ENCODE assay signal across 40 mouse cellular contexts in genomic region chr10:78666696-78667095, GRCm38 (mm10). TPM values are rescaled to one million over a fixed set of nuclear protein-coding genes. Genes with fewer than 3 reads are reported as not detected.
"Had no signal": no experiment of that assay in that cellular context is flagged by ENCODE, and none has a peak within 500 bp of the region (broad histone marks: within the 10 kb centered on the region; RNA-seq: fewer than 3 reads in every experiment).

No protein-coding gene starts in this region.

RNA-seq across cellular contexts. Expression of gene Olfr1357, which starts 48.8 kb away (rescaled TPM):
- total RNA-seq: heart, postnatal 10 days; heart, postnatal 14 days; heart, postnatal 25 days; heart, postnatal 36 days; heart, postnatal 4 days; hematopoietic stem cell, adult 5-6 weeks; hindbrain, postnatal 0 days; layer of hippocampus, adult 18-20 months; layer of hippocampus, adult 2 months; layer of hippocampus, adult 8-10 months; layer of hippocampus, postnatal 10 days; layer of hippocampus, postnatal 14 days; layer of hippocampus, postnatal 25 days; layer of hippocampus, postnatal 36 days; left cerebral cortex, adult 18-20 months; left cerebral cortex, adult 2 months; left cerebral cortex, adult 8-10 months; left cerebral cortex, postnatal 10 days had no signal
- polyA plus RNA-seq: heart, embryonic 14.5 days; heart, embryonic 15.5 days; heart, embryonic 16.5 days; heart, postnatal 0 days; hindbrain, embryonic 10.5 days; hindbrain, embryonic 11.5 days; hindbrain, embryonic 12.5 days; hindbrain, embryonic 13.5 days; hindbrain, embryonic 14.5 days; hindbrain, embryonic 15.5 days; hindbrain, embryonic 16.5 days; hindbrain, postnatal 0 days; inflammation-experienced regulatory T-cells, adult 6 months; intestine, embryonic 14.5 days; intestine, embryonic 15.5 days; intestine, embryonic 16.5 days; intestine, postnatal 0 days; kidney, adult 2 months; kidney, embryonic 14.5 days; kidney, embryonic 15.5 days; kidney, embryonic 16.5 days; kidney, postnatal 0 days; large intestine, adult 2 months had no signal

RNA-seq across cellular contexts. Expression of gene Casp14, which starts 51.4 kb away (rescaled TPM):
- total RNA-seq: heart, postnatal 10 days; heart, postnatal 14 days; heart, postnatal 25 days; heart, postnatal 36 days; heart, postnatal 4 days; hematopoietic stem cell, adult 5-6 weeks; hindbrain, postnatal 0 days; layer of hippocampus, adult 18-20 months; layer of hippocampus, adult 2 months; layer of hippocampus, adult 8-10 months; layer of hippocampus, postnatal 10 days; layer of hippocampus, postnatal 14 days; layer of hippocampus, postnatal 25 days; layer of hippocampus, postnatal 36 days; left cerebral cortex, adult 18-20 months; left cerebral cortex, adult 2 months; left cerebral cortex, adult 8-10 months; left cerebral cortex, postnatal 10 days had no signal
- polyA plus RNA-seq: heart, embryonic 14.5 days; heart, embryonic 15.5 days; heart, embryonic 16.5 days; heart, postnatal 0 days; hindbrain, embryonic 11.5 days; hindbrain, embryonic 12.5 days; hindbrain, embryonic 13.5 days; hindbrain, embryonic 14.5 days; hindbrain, embryonic 15.5 days; hindbrain, embryonic 16.5 days; hindbrain, postnatal 0 days; inflammation-experienced regulatory T-cells, adult 6 months; kidney, adult 2 months; kidney, embryonic 14.5 days; kidney, embryonic 15.5 days; kidney, embryonic 16.5 days; kidney, postnatal 0 days had no signal
